22 mouse cellular contexts compared by ENCODE assay signal in genomic region chr8:112698141-112698540, GRCm38 (mm10).
"Had no signal": no experiment of that assay in that cellular context is flagged by ENCODE, and none has a peak within 500 bp of the region (broad histone marks: within the 10 kb centered on the region; RNA-seq: fewer than 3 reads in every experiment).

No protein-coding gene starts in this region.

- H3K9me3 ChIP-seq: heart, embryonic 10.5 days; heart, embryonic 12.5 days; hindbrain, embryonic 13.5 days; hindbrain, embryonic 15.5 days; limb, embryonic 13.5 days; limb, embryonic 15.5 days; liver, embryonic 12.5 days had no signal

- H3K9ac ChIP-seq: heart, embryonic 12.5 days; hindbrain, embryonic 13.5 days; hindbrain, embryonic 15.5 days; limb, embryonic 13.5 days; limb, embryonic 15.5 days; liver, embryonic 12.5 days; liver, embryonic 14.5 days had no signal

- H3K4me1 ChIP-seq: heart, embryonic 10.5 days; heart, embryonic 12.5 days; hindbrain, embryonic 13.5 days; hindbrain, embryonic 15.5 days; limb, embryonic 13.5 days; limb, embryonic 15.5 days; liver, embryonic 12.5 days had no signal

- H3K4me2 ChIP-seq: heart, embryonic 12.5 days; hindbrain, embryonic 13.5 days; hindbrain, embryonic 15.5 days; limb, embryonic 13.5 days; limb, embryonic 15.5 days; liver, embryonic 12.5 days had no signal

- H3K27ac ChIP-seq: heart, embryonic 10.5 days; hindbrain, embryonic 13.5 days; hindbrain, embryonic 15.5 days; hindbrain, postnatal 0 days; kidney, postnatal 0 days; limb, embryonic 13.5 days; limb, embryonic 15.5 days; liver, embryonic 12.5 days; liver, embryonic 14.5 days had no signal

- DNase-seq: gastrocnemius, postnatal 25 days; heart, adult 18-20 months; heart, postnatal 10 days; heart, postnatal 36 days; kidney, adult 11 months; kidney, adult 8-10 months; kidney, postnatal 14 days; kidney, postnatal 36 days; layer of hippocampus, adult 9-11 months; layer of hippocampus, postnatal 36 days; left cerebral cortex, postnatal 4 days had no signal

- H3K27me3 ChIP-seq: heart, embryonic 12.5 days; hindbrain, embryonic 13.5 days; hindbrain, embryonic 15.5 days; limb, embryonic 13.5 days; limb, embryonic 15.5 days; liver, embryonic 12.5 days had no signal

- ATAC-seq: hindbrain, postnatal 0 days; intestine, embryonic 16.5 days; liver, embryonic 12.5 days had no signal

- H3K4me3 ChIP-seq: heart, embryonic 10.5 days; heart, embryonic 12.5 days; hindbrain, embryonic 13.5 days; hindbrain, embryonic 15.5 days; limb, embryonic 13.5 days; limb, embryonic 15.5 days; liver, embryonic 12.5 days had no signal

- H3K36me3 ChIP-seq: heart, embryonic 10.5 days; heart, embryonic 12.5 days; hindbrain, embryonic 13.5 days; hindbrain, embryonic 15.5 days; limb, embryonic 13.5 days; limb, embryonic 15.5 days; liver, embryonic 12.5 days had no signal
